Mouse (Mus musculus): Measurements from ENCODE around the gene Tpm4.

GRCm38 (mm10) chr8:72197997-72198396 lies 63.2 kb downstream of the Tpm4 start:
- no peak for TF ChIP-seq USF1 (IDR thresholded peaks at IDR 0.05; ENCODE audit: low read depth)
- no peak for TF ChIP-seq CTCF (IDR thresholded peaks at IDR 0.05; ENCODE audit: control insufficient read depth, insufficient read depth, insufficient read length)
- TF ChIP-seq MYOG (IDR thresholded peaks at IDR 0.05; ENCODE audit: control insufficient read depth, extremely low read depth, insufficient read length) = no peak
- TF ChIP-seq MAX (IDR thresholded peaks at IDR 0.05) = no peak
- no peak for TF ChIP-seq MYOD1 (IDR thresholded peaks at IDR 0.05; ENCODE audit: control insufficient read depth, insufficient read length, low read depth)
- no peak for TF ChIP-seq CEBPB (IDR thresholded peaks at IDR 0.05; ENCODE audit: low read depth)
- TF ChIP-seq FOSL1 (IDR thresholded peaks at IDR 0.05; ENCODE audit: insufficient read depth, low read length, poor library complexity, severe bottlenecking) = no peak

Measured in C2C12 (cell line).